Mouse (Mus musculus) MEL (cell line): Measurements from ENCODE around the gene Rbm15b.

Experiments
- CTCF ChIP-seq, 3 experiments: IDR thresholded peaks in 2 of 3; conservative IDR thresholded peaks in 1 of 3; 2 replicates each; pipeline ENCODE4 v1.5.1; 2011 to 2012; ENCODE audit warnings: low read length in 3 of 3, low read depth in 2 of 3, mild to moderate bottlenecking in 2 of 3, improper control_type of control experiment in 1 of 3, inconsistent platforms in 1 of 3, mixed read lengths in 1 of 3, moderate library complexity in 1 of 3; ENCODE audit not compliant: control insufficient read depth in 1 of 3, insufficient read depth in 1 of 3, poor library complexity in 1 of 3, severe bottlenecking in 1 of 3
- E2F4 ChIP-seq: IDR thresholded peaks from 2 replicates; pipeline ENCODE4 v1.6.1; 2011; ENCODE audit warnings: low read depth, low read length, improper control_type of control experiment, borderline replicate concordance
- EP300 ChIP-seq, 2 experiments: IDR thresholded peaks; 2 replicates each; pipeline ENCODE4 v1.6.1; 2011; ENCODE audit warnings: improper control_type of control experiment in 2 of 2, low read length in 2 of 2, low read depth in 1 of 2, mild to moderate bottlenecking in 1 of 2
- MAX ChIP-seq: IDR thresholded peaks from 2 replicates; pipeline ENCODE4 v1.6.1; 2011; ENCODE audit warnings: low read length, improper control_type of control experiment
- MAZ ChIP-seq: IDR thresholded peaks from 2 replicates; pipeline ENCODE4 v1.6.1; 2012; ENCODE audit warnings: low read depth, mild to moderate bottlenecking, inconsistent platforms, low read length, improper control_type of control experiment
- MEF2A ChIP-seq: IDR thresholded peaks from 2 replicates; pipeline ENCODE4 v1.6.1; 2014; ENCODE audit warnings: low read depth, mild to moderate bottlenecking, inconsistent platforms, low read length, improper control_type of control experiment; ENCODE audit not compliant: poor library complexity, insufficient replicate concordance, severe bottlenecking; ENCODE audit errors: extremely low read depth
- MYC ChIP-seq: IDR thresholded peaks from 2 replicates; pipeline ENCODE4 v1.6.1; 2011; ENCODE audit warnings: low read depth, mild to moderate bottlenecking, low read length, improper control_type of control experiment, moderate library complexity
- POLR2A ChIP-seq, 2 experiments: IDR thresholded peaks; 2 replicates each; pipeline ENCODE4 v1.6.1; 2011 to 2012; ENCODE audit warnings: low read length in 2 of 2, mild to moderate bottlenecking in 2 of 2, control low read depth in 1 of 2, improper control_type of control experiment in 1 of 2, low read depth in 1 of 2, moderate library complexity in 1 of 2; ENCODE audit not compliant: control insufficient read depth in 1 of 2, insufficient read depth in 1 of 2, poor library complexity in 1 of 2
- RAD21 ChIP-seq: IDR thresholded peaks from 2 replicates; pipeline ENCODE4 v1.6.1; 2011; ENCODE audit warnings: mild to moderate bottlenecking, low read depth, low read length, improper control_type of control experiment
- SMC3 ChIP-seq: IDR thresholded peaks from 2 replicates; pipeline ENCODE4 v1.6.1; 2011; ENCODE audit warnings: low read depth, low read length, improper control_type of control experiment
- TCF12 ChIP-seq: IDR thresholded peaks from 2 replicates; pipeline ENCODE4 v1.6.1; 2014; ENCODE audit warnings: low read depth, mild to moderate bottlenecking, inconsistent platforms, low read length, improper control_type of control experiment, moderate library complexity
- USF1 ChIP-seq: IDR thresholded peaks from 2 replicates; pipeline ENCODE4 v1.6.1; 2014; ENCODE audit warnings: low read depth, mild to moderate bottlenecking, inconsistent platforms, low read length, improper control_type of control experiment, moderate library complexity
- ZC3H11A ChIP-seq: IDR thresholded peaks from 2 replicates; pipeline ENCODE4 v1.6.1; 2012; ENCODE audit warnings: low read depth, mild to moderate bottlenecking, inconsistent platforms, low read length, improper control_type of control experiment
- ZNF384 ChIP-seq: IDR thresholded peaks from 2 replicates; pipeline ENCODE4 v1.6.1; 2012; ENCODE audit warnings: low read depth, mild to moderate bottlenecking, inconsistent platforms, low read length, improper control_type of control experiment

- TF ChIP-seq RAD21 (no peak), E2F4 (no peak), POLR2A (IDR thresholded peaks at IDR 0.05; ENCODE audit: control insufficient read depth in 1 of 2, insufficient read depth in 1 of 2, low read depth in 1 of 2, low read length in 2 of 2, poor library complexity in 1 of 2) (no peak), ZC3H11A (no peak), MEF2A (no peak), MAX (no peak), CTCF (IDR thresholded peaks at IDR 0.05 in 2 of 3, conservative IDR thresholded peaks at IDR 0.05 in 1 of 3; ENCODE audit: control insufficient read depth in 1 of 3, insufficient read depth in 1 of 3, low read depth in 2 of 3, low read length in 3 of 3, poor library complexity in 1 of 3, severe bottlenecking in 1 of 3) (no peak), ZNF384 (no peak), MAZ (no peak), EP300 (IDR thresholded peaks at IDR 0.05; ENCODE audit: low read depth in 1 of 2, low read length in 2 of 2) (no peak), TCF12 (no peak), USF1 (no peak), MYC (no peak), SMC3 (no peak)
Measured at GRCm38 (mm10) chr9:106883085-106883484, 4.1 kb downstream of the Rbm15b start.
